Mouse (Mus musculus): Measurements from ENCODE around the gene Aoc2.

GRCm38 (mm10) chr11:101359776-101360175 lies 34.9 kb downstream of the Aoc2 start:
- TF ChIP-seq CTCF (IDR thresholded peaks at IDR 0.05; ENCODE audit: insufficient read depth, low read length) (no peak), POLR2A (IDR thresholded peaks at IDR 0.05; ENCODE audit: borderline replicate concordance, extremely low read depth, low read depth, low read length) (no peak)
